Mouse (Mus musculus) MEL (cell line): Measurements from ENCODE around the gene Foxn3. TPM values are rescaled to one million over a fixed set of nuclear protein-coding genes. Genes with fewer than 3 reads are reported as not detected.

Experiments
- DNase-seq: peaks from one replicate; pipeline ENCODE4 v3.0.0; 2011; ENCODE audit warnings: low read depth, low spot score
- H3K27ac ChIP-seq: 2 replicates; pipeline ENCODE4 v1.5.1; 2012; ENCODE audit warnings: low read depth, mild to moderate bottlenecking, control low read depth, low read length, moderate library complexity; ENCODE audit not compliant: control insufficient read depth
- H3K27me3 ChIP-seq, 2 experiments: fragments of 150-350 bp in 1 of 2; sonication (generic) in 1 of 2; 2 replicates each; pipeline ENCODE4 v1.6.1; 2012; ENCODE audit warnings: low read length in 2 of 2, mild to moderate bottlenecking in 2 of 2, improper control_type of control experiment in 1 of 2, moderate library complexity in 1 of 2; ENCODE audit not compliant: insufficient read depth in 2 of 2, control insufficient read depth in 1 of 2
- H3K36me3 ChIP-seq, 2 experiments: 2 replicates each; pipeline ENCODE4 v1.6.1; 2012 to 2014; ENCODE audit warnings: low read length in 2 of 2, improper control_type of control experiment in 1 of 2, inconsistent platforms in 1 of 2, mild to moderate bottlenecking in 1 of 2; ENCODE audit not compliant: insufficient read depth in 2 of 2, control insufficient read depth in 1 of 2
- H3K4me1 ChIP-seq, 2 experiments: fragments of 150-350 bp in 1 of 2; sonication (generic) in 1 of 2; 2 replicates each; pipeline ENCODE4 v1.6.1; 2012; ENCODE audit warnings: low read length in 2 of 2, improper control_type of control experiment in 1 of 2, mild to moderate bottlenecking in 1 of 2; ENCODE audit not compliant: insufficient read depth in 2 of 2, control insufficient read depth in 1 of 2
- H3K4me3 ChIP-seq, 2 experiments: fragments of 150-350 bp in 1 of 2; sonication (generic) in 1 of 2; 2 replicates each; pipeline ENCODE4 v1.5.1; 2012; ENCODE audit warnings: low read depth in 2 of 2, low read length in 2 of 2, mild to moderate bottlenecking in 2 of 2, moderate library complexity in 2 of 2, control low read depth in 1 of 2, improper control_type of control experiment in 1 of 2; ENCODE audit not compliant: control insufficient read depth in 1 of 2, insufficient read depth in 1 of 2
- H3K79me2 ChIP-seq: 2 replicates; pipeline ENCODE4 v1.6.1; 2012; ENCODE audit warnings: mild to moderate bottlenecking, low read length, moderate library complexity; ENCODE audit not compliant: control insufficient read depth, poor library complexity, insufficient read depth
- H3K9ac ChIP-seq: 2 replicates; pipeline ENCODE4 v1.6.1; 2012; ENCODE audit warnings: low read depth, mild to moderate bottlenecking, control low read depth, low read length, moderate library complexity; ENCODE audit not compliant: control insufficient read depth, poor library complexity, severe bottlenecking
- H3K9me3 ChIP-seq: fragments of 150-350 bp; sonication (generic); replicated peaks from 2 replicates; pipeline ENCODE4 v1.6.1; 2012; ENCODE audit warnings: mild to moderate bottlenecking, low read length, improper control_type of control experiment, moderate library complexity; ENCODE audit not compliant: insufficient read depth
- CHD1 ChIP-seq: IDR thresholded peaks from 2 replicates; pipeline ENCODE4 v1.6.1; 2012; ENCODE audit warnings: low read depth, mild to moderate bottlenecking, inconsistent platforms, low read length, improper control_type of control experiment
- GATA1 ChIP-seq: IDR thresholded peaks from 2 replicates; pipeline ENCODE4 v1.6.1; 2011; ENCODE audit warnings: low read depth, low read length, improper control_type of control experiment
- JUND ChIP-seq: IDR thresholded peaks from 2 replicates; pipeline ENCODE4 v1.6.1; 2011; ENCODE audit warnings: low read depth, mild to moderate bottlenecking, improper control_type of control experiment, low read length
- MAFK ChIP-seq: IDR thresholded peaks from 2 replicates; pipeline ENCODE4 v1.6.1; 2011; ENCODE audit warnings: low read depth, mild to moderate bottlenecking, low read length, improper control_type of control experiment, borderline replicate concordance
- TAL1 ChIP-seq: IDR thresholded peaks from 2 replicates; pipeline ENCODE4 v1.6.1; 2012; ENCODE audit warnings: mild to moderate bottlenecking, inconsistent platforms, low read length, moderate library complexity, mixed read lengths
- USF2 ChIP-seq, 2 experiments: IDR thresholded peaks; 2 replicates each; pipeline ENCODE4 v1.6.1; 2011 to 2012; ENCODE audit warnings: improper control_type of control experiment in 2 of 2, low read length in 2 of 2, borderline replicate concordance in 1 of 2, inconsistent platforms in 1 of 2, low read depth in 1 of 2, mild to moderate bottlenecking in 1 of 2; ENCODE audit not compliant: insufficient read depth in 1 of 2
- ZMIZ1 ChIP-seq: IDR thresholded peaks from 2 replicates; pipeline ENCODE4 v1.6.1; 2012; ENCODE audit warnings: low read depth, mild to moderate bottlenecking, inconsistent platforms, low read length, improper control_type of control experiment, moderate library complexity
- ZNF384 ChIP-seq: IDR thresholded peaks from 2 replicates; pipeline ENCODE4 v1.6.1; 2012; ENCODE audit warnings: low read depth, mild to moderate bottlenecking, inconsistent platforms, low read length, improper control_type of control experiment
- polyA plus RNA-seq, 2 experiments: library from polyadenylated mRNA; stranded (reverse) in 1 of 2; unstranded in 1 of 2; fragments of >175 nt in 1 of 2; fragments of >200 nt in 1 of 2; gene quantifications; 2 replicates each; pipeline versions ENCODE4 v1.2.1 to v1.2.4; 2012; ENCODE audit warnings: low replicate concordance in 2 of 2, low read depth in 1 of 2; ENCODE audit not compliant: insufficient read length in 2 of 2, insufficient read depth in 1 of 2, missing spikeins in 1 of 2
- total RNA-seq: library from RNA; depleted of rRNA; stranded (reverse); fragments of 300-350 nt; gene quantifications from 2 replicates; pipeline ENCODE4 v1.2.3, GENCODE M21; 2012

Foxn3 gene
- total and polyA plus RNA-seq, 3 experiments, result 15.5 to 22.8 TPM; not detected in 1

GRCm38 (mm10) chr12:99375878-99376454 lies 187.4 kb downstream of the Foxn3 start:
- H3K27me3 ChIP-seq, result no peaks in the 10 kb centered on the region
- peaks cover 0 to 9% of the 10 kb centered on the region in 2 experiments; a peak in 2 of 4 replicates for H3K36me3 ChIP-seq
- no peak for DNase-seq
- no peaks in the 10 kb centered on the region for H3K9me3 ChIP-seq
- no peak overlapping the region for H3K9ac ChIP-seq
- no peak overlapping the region for H3K27ac ChIP-seq
- no peak overlapping the region for H3K4me3 ChIP-seq
- peaks cover 4% of the 10 kb centered on the region in 2 experiments; a peak in 3 of 4 replicates for H3K4me1 ChIP-seq
- TF ChIP-seq ZNF384 (peak; percentile 82), JUND (no peak)
- no peaks in the 10 kb centered on the region; the same call in 1 of the 2 replicates for H3K79me2 ChIP-seq

- peaks cover 4% of the 10 kb centered on the region in 2 experiments; a peak in 3 of 4 replicates for H3K4me1 ChIP-seq
- TF ChIP-seq MAFK, result no peak
- TF ChIP-seq, all 39 proteins: peak for 0
- peaks cover 0 to 9% of the 10 kb centered on the region in 2 experiments; a peak in 2 of 4 replicates for H3K36me3 ChIP-seq
Observed at GRCm38 (mm10) chr12:99375426-99375825, 188.0 kb downstream of the Foxn3 start.

GRCm38 (mm10) chr12:99374099-99374600 lies 189.2 kb downstream of the Foxn3 start:
- H3K4me1 ChIP-seq, result peaks cover 4% of the 10 kb centered on the region in 2 experiments; a peak in 3 of 4 replicates
- no peak overlapping the region for H3K27ac ChIP-seq
- no peak for DNase-seq
- H3K9ac ChIP-seq, result no peak overlapping the region
- H3K4me3 ChIP-seq, result no peak overlapping the region
- no peak for TF ChIP-seq GATA1
- no peak for TF ChIP-seq ZMIZ1
- TF ChIP-seq TAL1, result no peak
- no peak for TF ChIP-seq CHD1
- TF ChIP-seq USF2 (IDR thresholded peaks at IDR 0.05; ENCODE audit: borderline replicate concordance in 1 of 2, insufficient read depth in 1 of 2, low read depth in 1 of 2, low read length in 2 of 2), result no peak
- no peaks in the 10 kb centered on the region for H3K27me3 ChIP-seq
- no peaks in the 10 kb centered on the region; the same call in 1 of the 2 replicates for H3K79me2 ChIP-seq
- no peaks in the 10 kb centered on the region for H3K9me3 ChIP-seq
- H3K36me3 ChIP-seq, result peaks cover 0 to 9% of the 10 kb centered on the region in 2 experiments; a peak in 2 of 4 replicates

More at GRCm38 (mm10) chr12:99375426-99375825, 188.0 kb downstream of the Foxn3 start:
- no peak overlapping the region for H3K27ac ChIP-seq
- no peak overlapping the region for H3K4me3 ChIP-seq
- no peaks in the 10 kb centered on the region; the same call in 1 of the 2 replicates for H3K79me2 ChIP-seq
- H3K27me3 ChIP-seq, result no peaks in the 10 kb centered on the region
- H3K9ac ChIP-seq, result no peak overlapping the region
- H3K9me3 ChIP-seq, result no peaks in the 10 kb centered on the region
- no peak for DNase-seq
